Mouse (Mus musculus): ENCODE data around the gene Zfp618.

DNA sequence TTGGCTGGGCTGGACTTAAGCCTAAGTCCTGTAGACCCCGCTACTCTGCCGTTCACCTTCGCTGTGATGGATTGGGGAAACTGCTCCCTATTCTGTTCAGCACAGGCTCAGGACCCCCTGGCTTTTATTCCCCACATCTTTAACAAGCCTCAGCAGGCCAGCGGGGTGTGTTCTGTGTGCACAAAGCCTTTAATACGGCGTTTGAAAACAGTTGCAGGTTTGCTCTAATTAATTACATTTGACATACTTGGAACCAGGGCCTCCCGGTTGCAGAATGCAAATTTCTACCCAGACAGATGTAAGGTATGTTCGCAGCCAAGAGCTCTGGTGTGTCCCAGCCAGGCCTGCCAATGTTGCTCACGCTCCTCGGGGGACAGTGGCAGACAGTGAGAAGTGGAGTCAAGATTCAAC is 13.1 kb downstream of the Zfp618 start:
- TF ChIP-seq CTCF (IDR thresholded peaks at IDR 0.05; ENCODE audit: low read depth, low read length) (no peak), TAL1 (conservative IDR thresholded peaks at IDR 0.05; ENCODE audit: low read depth, low read length) (no peak), GATA1 (IDR thresholded peaks at IDR 0.05; ENCODE audit: borderline replicate concordance, low read length) (no peak)

Measured in G1E (cell line).